Mouse (Mus musculus): ENCODE measurements at regions not wholly inside any gene's neighbourhood (a gene's known extent, or its start where the extent isn't known, plus 50 kb on each side); places are given as distances from the start of the nearest gene placed in this dataset.

DNA sequence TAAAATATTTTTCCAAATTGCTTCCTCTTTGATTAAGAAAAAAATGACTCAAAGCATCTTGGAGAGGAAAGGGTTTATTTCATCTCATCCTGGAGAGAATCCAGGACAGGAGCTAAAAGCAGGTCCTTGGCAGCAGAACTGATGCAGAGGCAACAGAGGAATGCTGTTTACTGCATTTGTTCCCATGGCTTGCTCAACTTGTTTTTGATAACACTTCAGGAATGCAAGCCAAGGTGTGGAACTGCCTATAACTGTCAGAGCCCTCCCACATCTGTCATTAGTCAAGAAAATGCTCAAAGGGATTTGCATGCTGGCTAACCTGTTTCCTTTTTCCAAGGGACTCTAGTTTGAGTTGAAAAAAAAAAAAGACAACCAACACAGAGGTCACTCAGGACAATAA is 714.2 kb downstream of the Ets1 start:
- no peak for ATAC-seq (ENCODE audit: insufficient number of reproducible peaks, low FRiP score, low TSS enrichment)

DNA sequence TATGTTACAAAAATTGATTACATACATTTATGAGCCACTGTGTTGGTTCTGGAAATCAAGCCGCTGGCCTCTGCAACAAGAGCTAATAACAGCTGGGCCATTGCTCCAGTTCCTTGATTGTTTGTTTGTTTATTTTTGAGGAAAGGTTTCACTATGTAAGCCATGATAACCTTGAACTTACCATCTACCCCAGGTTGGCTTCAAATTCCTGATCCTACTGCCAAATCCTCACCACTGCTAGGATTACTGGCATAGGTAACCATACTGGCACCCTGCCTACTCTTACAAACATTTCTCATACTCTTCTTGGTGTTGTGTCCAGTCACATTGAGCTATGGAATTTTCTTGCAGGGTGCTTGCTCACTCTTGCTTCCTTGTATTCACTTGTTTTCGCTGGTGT is 720.6 kb downstream of the Ets1 start:
- ATAC-seq (ENCODE audit: insufficient number of reproducible peaks, low FRiP score, low TSS enrichment) = no peak

- ATAC-seq (ENCODE audit: insufficient number of reproducible peaks, low FRiP score, low TSS enrichment) = no peak
These were observed 724.9 kb downstream of the Ets1 start for GRCm38 (mm10) chr9:33360966-33361365.

- ATAC-seq (ENCODE audit: insufficient number of reproducible peaks, low FRiP score, low TSS enrichment) = no peak
These were observed 753.1 kb downstream of the Ets1 start for GRCm38 (mm10) chr9:33389170-33389569.

GRCm38 (mm10) chr9:33404691-33405090 is 768.7 kb downstream of the Ets1 start:
- ATAC-seq (ENCODE audit: insufficient number of reproducible peaks, low FRiP score, low TSS enrichment) = no peak

GRCm38 (mm10) chr9:33407517-33407916 is 771.5 kb downstream of the Ets1 start:
- ATAC-seq (ENCODE audit: insufficient number of reproducible peaks, low FRiP score, low TSS enrichment) = no peak

GRCm38 (mm10) chr9:33423781-33424180 is 787.8 kb downstream of the Ets1 start:
- no peak for ATAC-seq (ENCODE audit: insufficient number of reproducible peaks, low FRiP score, low TSS enrichment)

GRCm38 (mm10) chr9:33436459-33436858 is 800.4 kb downstream of the Ets1 start:
- ATAC-seq (ENCODE audit: insufficient number of reproducible peaks, low FRiP score, low TSS enrichment) = no peak

- ATAC-seq (ENCODE audit: insufficient number of reproducible peaks, low FRiP score, low TSS enrichment) = no peak
These were observed 806.2 kb downstream of the Ets1 start for GRCm38 (mm10) chr9:33442266-33442665.

DNA sequence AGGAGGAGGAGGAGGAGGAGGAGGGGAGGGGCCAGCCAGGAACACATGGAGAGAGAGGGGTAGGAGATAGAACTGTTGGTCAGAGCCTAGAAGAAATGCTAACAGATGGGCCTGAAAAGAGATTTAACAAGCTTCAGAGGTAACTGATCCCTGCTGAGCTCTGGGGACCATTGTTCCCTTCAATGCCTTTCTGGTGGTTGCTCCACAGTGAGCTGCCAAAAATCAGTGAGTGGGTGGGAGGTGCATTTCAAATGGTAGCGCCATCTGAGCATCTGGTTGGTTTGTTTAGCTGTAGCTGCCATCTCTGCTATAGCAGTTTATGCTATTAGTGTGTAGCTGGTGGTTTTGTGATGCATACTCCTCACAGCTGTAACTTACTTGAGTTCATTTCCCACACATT is 809.9 kb downstream of the Ets1 start:
- ATAC-seq (ENCODE audit: insufficient number of reproducible peaks, low FRiP score, low TSS enrichment) = no peak

GRCm38 (mm10) chr9:33475106-33475505 is 839.1 kb downstream of the Ets1 start:
- no peak for ATAC-seq (ENCODE audit: insufficient number of reproducible peaks, low FRiP score, low TSS enrichment)

DNA sequence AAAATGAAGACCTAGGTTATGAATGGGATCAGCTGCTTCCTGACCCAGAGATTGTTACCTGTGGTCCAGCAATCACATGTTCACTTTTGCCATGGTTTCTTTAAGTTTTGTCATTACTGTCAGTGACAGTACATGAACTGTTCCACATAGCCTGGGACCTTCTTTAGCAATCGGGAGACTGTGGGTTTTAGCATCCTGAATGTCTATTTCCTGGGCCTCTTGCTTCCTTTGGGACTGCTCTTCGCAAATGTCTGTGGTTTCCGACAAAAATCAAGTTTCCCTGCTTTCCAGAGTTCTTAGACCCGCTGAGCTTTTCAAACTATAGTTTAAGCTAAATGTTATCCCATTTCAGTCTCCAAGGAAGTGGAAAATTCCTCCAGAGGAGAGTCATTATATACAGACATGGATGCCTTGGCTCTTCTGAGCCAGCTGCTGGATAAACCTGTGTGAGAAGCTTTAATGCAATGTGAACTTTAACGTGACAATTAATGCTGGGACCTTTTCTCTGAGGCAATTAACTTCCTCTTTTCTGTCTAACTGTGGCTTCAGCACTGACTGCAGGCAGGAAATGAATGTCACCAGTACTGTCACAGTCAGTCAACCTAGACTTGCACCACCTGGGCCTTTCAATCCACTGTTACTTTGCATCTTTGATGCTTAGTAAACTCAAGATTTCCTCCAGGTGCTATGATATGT is 847.0 kb downstream of the Ets1 start:
- ATAC-seq (ENCODE audit: insufficient number of reproducible peaks, low FRiP score, low TSS enrichment) = no peak

DNA sequence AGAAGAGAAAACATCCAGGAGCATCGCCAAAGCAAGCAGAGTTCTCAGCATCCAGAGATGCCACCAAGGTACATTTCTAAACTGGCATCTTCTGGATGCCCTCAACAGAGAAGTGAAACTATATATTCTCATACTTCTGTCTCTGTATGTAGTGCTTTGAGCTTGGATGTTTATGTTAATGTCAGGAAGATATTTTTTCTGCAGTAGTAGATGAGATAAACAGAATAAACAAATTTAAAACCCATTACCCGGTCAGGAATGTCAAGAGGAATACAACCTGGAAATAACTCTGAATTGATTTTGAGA is 847.5 kb downstream of the Ets1 start:
- ATAC-seq (ENCODE audit: insufficient number of reproducible peaks, low FRiP score, low TSS enrichment) = no peak

DNA sequence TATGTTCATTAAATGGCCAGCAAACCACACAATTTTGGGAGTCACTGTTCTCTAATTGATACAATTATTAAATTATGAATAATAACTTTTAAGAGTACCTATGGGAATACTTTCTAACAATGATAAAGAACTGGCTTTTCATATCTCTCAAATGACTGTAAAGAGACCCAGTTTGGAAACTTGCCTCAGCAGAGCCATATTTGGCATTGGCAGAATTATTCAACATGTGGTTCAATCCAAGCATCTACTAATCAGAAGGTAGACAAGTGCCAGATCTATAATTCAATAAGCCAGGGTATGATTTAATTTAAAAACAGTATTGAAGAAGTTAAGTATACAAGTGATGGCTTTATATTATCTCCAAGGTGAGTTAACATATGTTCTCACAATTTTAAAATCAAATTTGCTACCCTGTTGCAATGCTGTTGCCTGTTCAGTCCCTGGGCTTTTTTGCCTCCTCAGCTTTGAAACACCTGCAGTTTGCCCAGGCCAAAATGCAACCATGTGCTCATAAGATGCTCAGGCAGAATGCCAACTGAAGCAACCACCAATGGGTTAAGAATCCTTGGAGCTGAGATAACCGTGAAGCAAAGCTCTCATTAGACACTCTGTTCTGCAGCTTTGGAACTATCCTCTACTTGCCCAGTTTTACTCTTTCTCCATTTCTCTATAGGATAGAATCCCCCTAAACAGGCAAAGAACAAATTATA is 897.2 kb downstream of the Ets1 start:
- no peak for ATAC-seq (ENCODE audit: insufficient number of reproducible peaks, low FRiP score, low TSS enrichment)

- ATAC-seq (ENCODE audit: insufficient number of reproducible peaks, low FRiP score, low TSS enrichment) = peak; percentile 31; the same call in 1 of the 2 replicates
These were observed 907.3 kb downstream of the Ets1 start for GRCm38 (mm10) chr9:33543301-33543700.

DNA sequence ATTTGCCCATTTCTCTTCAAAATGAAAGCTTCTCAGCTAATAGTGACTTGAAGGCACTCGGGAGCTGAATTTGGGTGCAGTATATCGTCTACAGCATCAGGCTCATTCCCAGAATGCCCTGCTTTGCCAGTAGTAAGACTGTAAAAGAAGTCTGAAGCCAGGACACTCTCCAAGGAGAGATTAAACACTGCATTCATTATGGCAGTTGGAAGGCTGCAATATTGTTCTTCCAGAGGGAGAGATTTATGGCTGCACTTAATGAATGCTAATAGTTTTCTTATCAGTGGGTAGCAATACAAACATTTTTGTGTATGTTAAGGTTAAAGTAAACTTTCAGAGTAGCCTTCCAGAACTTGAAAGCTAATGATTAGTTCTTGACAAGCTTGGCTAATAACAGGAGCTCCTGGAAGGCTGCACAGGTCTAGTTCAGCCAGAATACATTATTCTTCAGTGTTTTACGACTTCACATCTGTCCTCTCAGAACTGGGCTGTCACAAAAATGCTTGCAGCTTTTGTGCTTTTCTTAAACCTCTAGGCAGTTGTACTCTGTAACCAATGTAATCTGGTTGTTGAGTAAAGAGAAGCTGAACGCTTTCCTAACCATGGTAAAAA is 910.2 kb downstream of the Ets1 start:
- ATAC-seq (ENCODE audit: insufficient number of reproducible peaks, low FRiP score, low TSS enrichment) = no peak

- ATAC-seq (ENCODE audit: insufficient number of reproducible peaks, low FRiP score, low TSS enrichment) = no peak
These were observed 913.4 kb downstream of the Ets1 start for GRCm38 (mm10) chr9:33549395-33549794.

- peak; percentile 88 for ATAC-seq (ENCODE audit: insufficient number of reproducible peaks, low FRiP score, low TSS enrichment)
These were observed 913.7 kb upstream of the Kirrel3 start for GRCm38 (mm10) chr9:33571990-33572389.

DNA sequence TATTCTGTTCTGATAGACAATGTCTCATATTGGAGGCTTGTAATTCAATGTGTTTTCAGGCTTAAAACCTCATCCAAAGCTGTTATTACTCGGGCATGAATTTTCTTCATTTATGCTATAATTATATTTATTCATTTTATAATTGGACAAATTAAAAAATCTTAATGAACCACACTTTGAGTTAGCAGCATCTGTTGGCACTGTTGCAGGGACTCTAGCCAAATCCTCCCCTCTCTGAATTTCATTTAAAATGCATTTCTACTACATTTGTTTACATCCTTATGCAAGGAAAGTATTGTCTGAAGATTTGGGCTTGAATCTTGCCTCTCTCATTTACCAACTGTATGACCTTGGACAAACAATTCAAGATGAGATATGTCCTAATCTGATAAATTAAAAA is 874.2 kb upstream of the Kirrel3 start:
- ATAC-seq (ENCODE audit: insufficient number of reproducible peaks, low FRiP score, low TSS enrichment) = no peak

- ATAC-seq (ENCODE audit: insufficient number of reproducible peaks, low FRiP score, low TSS enrichment) = no peak
These were observed 861.3 kb upstream of the Kirrel3 start for GRCm38 (mm10) chr9:33624378-33624777.

DNA sequence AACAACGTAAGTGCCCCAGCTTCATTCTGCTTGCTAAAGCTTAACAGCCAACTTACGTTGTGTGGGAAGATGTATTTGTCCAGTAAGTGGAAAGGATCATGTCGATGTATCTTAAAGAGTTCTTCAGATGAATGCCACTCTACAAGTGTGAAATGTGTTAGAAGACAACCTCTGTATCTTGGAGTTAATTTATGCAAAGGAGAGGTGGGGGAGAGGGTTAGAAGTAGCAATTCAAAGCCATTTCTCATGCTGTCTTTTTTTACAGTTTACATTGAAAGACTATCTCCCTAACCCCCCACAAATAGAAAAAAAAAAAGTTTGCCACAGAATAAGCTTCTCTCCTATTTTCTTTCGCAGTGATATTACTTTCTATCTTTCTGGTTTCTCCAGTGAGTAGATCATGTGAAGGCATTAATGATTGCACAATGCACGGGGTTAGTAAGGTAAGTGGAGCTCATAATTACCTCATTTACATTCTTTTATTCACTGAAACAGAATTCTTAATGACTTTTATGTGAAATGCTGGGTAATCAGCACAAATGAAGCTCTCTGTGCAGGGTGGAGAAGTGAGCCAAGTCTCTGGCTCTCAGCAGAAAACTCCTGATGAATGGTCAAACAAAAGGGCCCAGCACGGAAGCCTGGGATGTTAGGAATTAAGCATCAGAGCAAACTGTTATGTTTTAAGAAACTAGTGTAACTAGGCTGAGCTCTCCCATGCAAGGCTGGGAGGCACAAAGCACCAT is 855.8 kb upstream of the Kirrel3 start:
- no peak for ATAC-seq (ENCODE audit: insufficient number of reproducible peaks, low FRiP score, low TSS enrichment)
